Mouse (Mus musculus) hindbrain, embryonic 10.5 days (tissue): ENCODE measurements at regions not wholly inside any gene's neighbourhood (a gene's known extent, or its start where the extent isn't known, plus 50 kb on each side); places are given as distances from the start of the nearest gene placed in this dataset.

Experiments
- DNase-seq: peaks from one replicate; pipeline ENCODE4 v3.0.0-alpha.2; 2017; ENCODE audit warnings: low spot score
- H3K27ac ChIP-seq: fragments of 300-500 bp; sonication (generic); 2 replicates; pipeline ENCODE4 v1.5.1; 2016; ENCODE audit warnings: mild to moderate bottlenecking, moderate library complexity
- H3K27me3 ChIP-seq: fragments of 300-500 bp; sonication (generic); 2 replicates; pipeline ENCODE4 v1.6.1; 2016; ENCODE audit warnings: mild to moderate bottlenecking; ENCODE audit not compliant: poor library complexity, insufficient read depth, severe bottlenecking
- H3K36me3 ChIP-seq: fragments of 300-500 bp; sonication (generic); 2 replicates; pipeline ENCODE4 v1.6.1; 2016; ENCODE audit warnings: mild to moderate bottlenecking, moderate library complexity
- H3K4me1 ChIP-seq: fragments of 300-500 bp; sonication (generic); replicated peaks from 2 replicates; pipeline ENCODE4 v1.6.1; 2016; ENCODE audit warnings: mild to moderate bottlenecking
- H3K4me3 ChIP-seq: fragments of 300-500 bp; sonication (generic); 2 replicates; pipeline ENCODE4 v1.5.1; 2016; ENCODE audit warnings: mild to moderate bottlenecking, moderate library complexity
- H3K9me3 ChIP-seq: fragments of 300-500 bp; sonication (generic); 2 replicates; pipeline ENCODE4 v1.6.1; 2016; ENCODE audit warnings: mild to moderate bottlenecking, moderate library complexity
- WGBS: fragments of 180-500 bp; shearing (Covaris S2); methylation state at CpG from one replicate; pipeline ENCODE4 v1.1.7; 2016; 5-methylcytosine and 5-hydroxymethylcytosine counted together

DNA sequence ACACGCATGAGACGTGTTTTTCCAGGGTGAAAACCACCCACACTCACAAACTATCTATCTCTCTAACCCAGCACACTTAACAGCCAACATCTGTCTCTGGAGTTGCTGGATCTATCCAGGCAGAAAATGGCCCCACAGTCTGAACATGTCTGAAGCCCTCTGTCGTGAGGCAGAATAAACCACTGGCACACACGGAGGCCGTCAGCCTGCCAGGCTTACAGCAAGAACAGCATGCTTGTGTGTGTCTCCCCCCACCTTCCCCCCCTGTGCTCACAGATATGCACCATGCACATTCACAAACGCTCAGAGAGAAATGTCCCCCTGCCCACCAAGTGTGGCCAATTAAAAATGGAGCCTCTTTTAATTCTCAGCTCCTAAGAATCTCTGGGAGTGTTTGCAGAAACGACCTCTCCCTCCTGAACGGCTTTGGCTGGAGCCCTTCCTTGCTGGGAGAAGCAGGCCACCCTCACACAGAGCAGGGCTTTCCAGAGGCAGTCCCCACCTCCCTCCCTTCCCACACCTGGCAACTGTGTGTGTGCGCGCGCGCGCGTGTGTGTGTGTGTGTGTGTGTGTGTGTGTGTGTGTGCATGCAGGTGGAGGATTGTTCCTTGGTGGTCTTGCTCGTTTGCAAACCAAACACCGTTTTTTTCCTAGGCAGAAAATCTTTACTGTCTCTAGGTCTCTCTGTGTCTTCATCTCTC lies 88.7 kb downstream of the Edn3 start:
- H3K9me3 ChIP-seq, result no peaks in the 10 kb centered on the region
- peak overlapping the region; percentile 64 for H3K27ac ChIP-seq
- peak; percentile 16 for DNase-seq
- peaks cover 35% of the 10 kb centered on the region for H3K4me1 ChIP-seq
- H3K27me3 ChIP-seq, result peaks cover 6% of the 10 kb centered on the region
- no peak overlapping the region for H3K4me3 ChIP-seq
- H3K36me3 ChIP-seq, result no peaks in the 10 kb centered on the region
- 64% methylated on average over 16 of the region's 16 CpGs for WGBS

- 71% methylated on average over 16 of the region's 16 CpGs for WGBS
- Histone ChIP-seq H3K4me1 (peaks cover 40% of the 10 kb centered on the region), H3K4me3 (no peak overlapping the region), H3K36me3 (no peaks in the 10 kb centered on the region), H3K27me3 (peaks cover 6% of the 10 kb centered on the region), H3K9me3 (no peaks in the 10 kb centered on the region), H3K27ac (peak overlapping the region; percentile 78; the same call in 1 of the 2 replicates)
- DNase-seq, result no peak
These were observed 90.4 kb downstream of the Edn3 start for GRCm38 (mm10) chr2:174850860-174851259.

GRCm38 (mm10) chr2:174851525-174852330 lies 91.3 kb downstream of the Edn3 start:
- H3K27me3 ChIP-seq, result peaks cover 6% of the 10 kb centered on the region
- DNase-seq, result peak; percentile 88
- H3K4me3 ChIP-seq, result no peak overlapping the region
- peaks cover 40% of the 10 kb centered on the region for H3K4me1 ChIP-seq
- 17% methylated on average over 22 of the region's 22 CpGs for WGBS
- peak overlapping the region; percentile 78 for H3K27ac ChIP-seq
- no peaks in the 10 kb centered on the region for H3K36me3 ChIP-seq
- H3K9me3 ChIP-seq, result no peaks in the 10 kb centered on the region

GRCm38 (mm10) chr2:174853786-174854185 lies 93.4 kb downstream of the Edn3 start:
- 83% methylated on average over 8 of the region's 8 CpGs for WGBS
- H3K27ac ChIP-seq, result no peak overlapping the region
- DNase-seq, result no peak
- peaks cover 48% of the 10 kb centered on the region for H3K4me1 ChIP-seq
- H3K4me3 ChIP-seq, result no peak overlapping the region
- H3K9me3 ChIP-seq, result no peaks in the 10 kb centered on the region
- no peaks in the 10 kb centered on the region for H3K36me3 ChIP-seq
- peaks cover 6% of the 10 kb centered on the region for H3K27me3 ChIP-seq

GRCm38 (mm10) chr2:174855548-174855947 lies 95.1 kb downstream of the Edn3 start:
- Histone ChIP-seq H3K27me3 (peaks cover 6% of the 10 kb centered on the region), H3K9me3 (no peaks in the 10 kb centered on the region), H3K36me3 (no peaks in the 10 kb centered on the region), H3K27ac (0 out of 2 replicates have a peak overlapping the region, but pooled peaks have one; percentile 30), H3K4me1 (peaks cover 43% of the 10 kb centered on the region), H3K4me3 (no peak overlapping the region)
- no peak for DNase-seq
- 80% methylated on average over 8 of the region's 8 CpGs for WGBS

DNA sequence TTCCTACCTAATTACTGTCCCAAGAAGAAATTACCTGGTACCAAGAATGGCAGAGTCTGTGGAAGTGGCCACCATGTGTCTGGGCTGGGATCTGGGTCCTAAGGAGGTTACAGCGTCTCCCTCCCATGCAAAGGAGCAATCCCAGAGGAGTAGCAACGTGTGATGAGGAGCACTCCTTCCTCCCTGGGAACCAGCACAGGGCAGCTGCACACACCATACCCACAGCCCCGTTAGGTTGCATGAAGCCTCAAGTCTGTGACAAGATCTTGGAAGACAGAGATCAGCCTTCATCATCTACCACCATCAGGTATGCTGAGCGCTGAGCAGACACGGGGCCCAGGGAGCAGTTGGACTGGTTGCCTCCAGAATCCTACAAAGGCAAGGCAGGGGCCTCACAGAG lies 95.7 kb downstream of the Edn3 start:
- H3K4me1 ChIP-seq, result peaks cover 42% of the 10 kb centered on the region
- peaks cover 6% of the 10 kb centered on the region for H3K27me3 ChIP-seq
- H3K9me3 ChIP-seq, result no peaks in the 10 kb centered on the region
- no peak for DNase-seq
- no peaks in the 10 kb centered on the region for H3K36me3 ChIP-seq
- no peak overlapping the region for H3K4me3 ChIP-seq
- H3K27ac ChIP-seq, result 0 out of 2 replicates have a peak overlapping the region, but pooled peaks have one; percentile 25
- WGBS, result 87% methylated on average over 5 of the region's 5 CpGs

GRCm38 (mm10) chr2:174858011-174858834 lies 97.8 kb downstream of the Edn3 start:
- Histone ChIP-seq H3K4me1 (peaks cover 32% of the 10 kb centered on the region), H3K27me3 (no peaks in the 10 kb centered on the region), H3K9me3 (no peaks in the 10 kb centered on the region), H3K4me3 (no peak overlapping the region), H3K27ac (peak overlapping the region; percentile 89), H3K36me3 (no peaks in the 10 kb centered on the region)
- WGBS, result 27% methylated on average over 15 of the region's 15 CpGs
- peak; percentile 83 for DNase-seq

DNA sequence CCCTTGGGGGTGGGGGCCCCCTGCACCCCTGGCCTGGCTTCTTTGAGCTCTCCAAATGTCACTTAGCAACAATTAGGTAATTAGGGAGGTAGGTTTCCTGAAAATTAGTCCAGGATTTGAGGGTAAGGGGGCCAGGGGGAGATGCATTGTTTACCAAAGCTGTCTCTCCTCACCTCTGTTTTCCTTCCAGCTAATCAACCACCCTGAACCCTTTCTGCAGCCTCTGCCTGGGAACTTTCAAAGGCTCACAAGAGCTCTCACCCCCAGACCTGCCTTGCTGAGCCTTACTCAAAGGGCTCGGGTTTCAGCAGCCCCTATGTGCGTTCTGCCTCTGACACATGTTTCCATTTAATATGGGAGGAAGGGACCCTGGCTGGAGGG lies 98.4 kb downstream of the Edn3 start:
- peak overlapping the region; percentile 89 for H3K27ac ChIP-seq

GRCm38 (mm10) chr2:174859533-174859932 lies 99.1 kb downstream of the Edn3 start:
- H3K27ac ChIP-seq, result peak overlapping the region; percentile 89
- peaks cover 36% of the 10 kb centered on the region for H3K4me1 ChIP-seq
- H3K36me3 ChIP-seq, result no peaks in the 10 kb centered on the region

More for the DNA sequence above, 98.4 kb downstream of the Edn3 start:
- 1% methylated on average over 2 of the region's 2 CpGs for WGBS
- H3K36me3 ChIP-seq, result no peaks in the 10 kb centered on the region
- H3K4me3 ChIP-seq, result no peak overlapping the region
- no peaks in the 10 kb centered on the region for H3K27me3 ChIP-seq
- no peak for DNase-seq
- peaks cover 32% of the 10 kb centered on the region for H3K4me1 ChIP-seq
- H3K9me3 ChIP-seq, result no peaks in the 10 kb centered on the region

GRCm38 (mm10) chr2:174864657-174865056 lies 104.2 kb downstream of the Edn3 start:
- Histone ChIP-seq H3K4me1 (peaks cover 34% of the 10 kb centered on the region), H3K27me3 (no peaks in the 10 kb centered on the region), H3K27ac (0 out of 2 replicates have a peak overlapping the region, but pooled peaks have one; percentile 26), H3K9me3 (no peaks in the 10 kb centered on the region), H3K36me3 (no peaks in the 10 kb centered on the region), H3K4me3 (no peak overlapping the region)
- DNase-seq, result no peak
- 83% methylated on average over 3 of the region's 3 CpGs for whole genome bisulfite sequencing

More at GRCm38 (mm10) chr2:174859533-174859932, 99.1 kb downstream of the Edn3 start:
- no peak overlapping the region for H3K4me3 ChIP-seq
- H3K9me3 ChIP-seq, result no peaks in the 10 kb centered on the region
- 29% methylated on average over 7 of the region's 7 CpGs for WGBS
- peak; percentile 49 for DNase-seq
- H3K27me3 ChIP-seq, result no peaks in the 10 kb centered on the region

GRCm38 (mm10) chr2:174866546-174866945 lies 106.1 kb downstream of the Edn3 start:
- 91% methylated on average over 8 of the region's 8 CpGs for WGBS
- Histone ChIP-seq H3K4me1 (peaks cover 41% of the 10 kb centered on the region), H3K27ac (no peak overlapping the region)

GRCm38 (mm10) chr2:174867397-174867796 lies 107.0 kb downstream of the Edn3 start:
- no peak for DNase-seq
- H3K4me1 ChIP-seq, result peaks cover 49% of the 10 kb centered on the region
- no peaks in the 10 kb centered on the region for H3K27me3 ChIP-seq
- no peak overlapping the region for H3K4me3 ChIP-seq
- no peak overlapping the region for H3K27ac ChIP-seq
- H3K36me3 ChIP-seq, result no peaks in the 10 kb centered on the region
- H3K9me3 ChIP-seq, result no peaks in the 10 kb centered on the region
- WGBS, result 66% methylated on average over 5 of the region's 5 CpGs

More at GRCm38 (mm10) chr2:174866546-174866945, 106.1 kb downstream of the Edn3 start:
- Histone ChIP-seq H3K27me3 (no peaks in the 10 kb centered on the region), H3K36me3 (no peaks in the 10 kb centered on the region), H3K9me3 (no peaks in the 10 kb centered on the region), H3K4me3 (no peak overlapping the region)
- no peak for DNase-seq
